Mouse (Mus musculus): ENCODE data around the gene Rilp.

DNA sequence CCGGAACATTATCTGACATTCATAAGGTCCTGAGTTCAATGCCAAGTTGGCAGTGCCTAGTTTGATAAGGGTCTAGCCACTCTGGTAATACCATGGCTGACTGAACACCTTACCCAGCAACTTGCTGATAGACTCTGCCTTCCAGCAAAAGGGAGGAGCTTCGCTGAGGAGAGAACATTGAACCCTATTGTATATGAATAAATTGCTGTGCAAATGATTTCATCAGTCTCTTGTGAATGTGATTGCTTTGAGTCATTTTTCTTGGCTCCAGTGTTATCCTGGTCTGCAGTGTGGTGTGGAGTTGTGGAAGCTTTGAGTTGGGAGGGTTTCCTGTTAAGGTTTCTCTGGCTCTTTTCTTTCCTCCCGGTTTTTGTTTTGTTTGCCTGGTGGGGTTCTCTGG lies 39.2 kb upstream of the Rilp start:
- TF ChIP-seq CTCF (conservative IDR thresholded peaks at IDR 0.05; ENCODE audit: low read length) (no peak), NANOG (IDR thresholded peaks at IDR 0.05; ENCODE audit: borderline replicate concordance, low read length) (no peak)

Measured in E14TG2a.4 (cell line).